Mouse (Mus musculus) heart, embryonic 13.5 days (tissue): ENCODE results near the gene Taf12. TPM values are rescaled to one million over a fixed set of nuclear protein-coding genes. Genes with fewer than 3 reads are reported as not detected.
A peak's percentile ranks its signal among the peaks of the same experiment; 100 is the strongest.
"Not testable (repeated sequence)": the region's sequence is repeated elsewhere in the genome, so short reads cannot be mapped to it uniquely, and the experiment has no call there.

ENCODE experiments used
- ATAC-seq: fragments of 200-750 bp; cut with Nextera tagmentation; 2 replicates; pipeline ENCODE4 v1.8.0; 2017; ENCODE audit warnings: moderate TSS enrichment; ENCODE audit not compliant: insufficient number of reproducible peaks, low FRiP score, low TSS enrichment; ENCODE audit errors: extremely low read depth
- H3K27ac ChIP-seq: fragments of 300-500 bp; sonication (generic); replicated peaks from 2 replicates; pipeline ENCODE4 v1.5.1; 2015; ENCODE audit warnings: moderate library complexity, mild to moderate bottlenecking, inconsistent platforms
- H3K27me3 ChIP-seq: fragments of 300-500 bp; sonication (generic); replicated peaks from 2 replicates; pipeline ENCODE4 v1.6.1; 2015; ENCODE audit warnings: mild to moderate bottlenecking, inconsistent platforms
- H3K36me3 ChIP-seq: fragments of 300-500 bp; sonication (generic); 2 replicates; pipeline ENCODE4 v1.6.1; 2015; ENCODE audit warnings: mild to moderate bottlenecking, inconsistent platforms
- H3K4me1 ChIP-seq: fragments of 300-500 bp; sonication (generic); 2 replicates; pipeline ENCODE4 v1.6.1; 2015; ENCODE audit warnings: inconsistent platforms
- H3K4me2 ChIP-seq: fragments of 300-500 bp; sonication (generic); 2 replicates; pipeline ENCODE4 v1.6.1; 2015; ENCODE audit warnings: inconsistent platforms, mild to moderate bottlenecking, moderate library complexity
- H3K4me3 ChIP-seq: fragments of 300-500 bp; sonication (generic); 2 replicates; pipeline ENCODE4 v1.5.1; 2015; ENCODE audit warnings: moderate library complexity, mild to moderate bottlenecking, inconsistent platforms
- H3K9ac ChIP-seq: fragments of 300-500 bp; sonication (generic); 2 replicates; pipeline ENCODE4 v1.6.1; 2015; ENCODE audit warnings: inconsistent platforms, mild to moderate bottlenecking, moderate library complexity
- H3K9me3 ChIP-seq: fragments of 300-500 bp; sonication (generic); 2 replicates; pipeline ENCODE4 v1.6.1; 2016; ENCODE audit warnings: inconsistent platforms
- WGBS: fragments of 180-500 bp; shearing (Covaris S2); methylation state at CpG from one replicate; pipeline ENCODE4 v1.1.7; 2015; ENCODE audit warnings: mixed read lengths; 5-methylcytosine and 5-hydroxymethylcytosine counted together
- polyA plus RNA-seq: library from polyadenylated mRNA; unstranded; fragments of >200 nt; fragmentation: Nextera tagmentation; extraction: Ambion mirVana; gene quantifications from 2 replicates; pipeline ENCODE4 v1.2.1, GENCODE M21; 2015

Gene Taf12
- polyA plus RNA-seq, 1 experiment from 2014 or later, result 26.6 TPM

GRCm38 (mm10) chr4:132302939-132303479, 28.8 kb downstream of the Taf12 start, which contains the start of gene Rab42:
Gene Rab42 (minus strand): TSS chr4:132303385.
- Histone ChIP-seq H3K9me3 (no peaks in the 10 kb centered on the region), H3K4me1 (peaks cover 19% of the 10 kb centered on the region), H3K4me3 (peak within 1 kb of the TSS; percentile 62), H3K27ac (0 out of 2 replicates have a peak within 1 kb of the TSS, but pooled peaks have one; percentile 39), H3K36me3 (no peaks in the 10 kb centered on the region), H3K9ac (peak within 1 kb of the TSS; percentile 80), H3K4me2 (peak within 1 kb of the TSS; percentile 77), H3K27me3 (no peaks in the 10 kb centered on the region)
- peak; percentile 49; the same call in 1 of the 2 replicates for ATAC-seq
- WGBS, result 1% methylated on average over 31 of the region's 31 CpGs

- peak overlapping the region; percentile 77 for H3K4me2 ChIP-seq
- H3K9ac ChIP-seq, result peak overlapping the region; percentile 80
- peak overlapping the region; percentile 62 for H3K4me3 ChIP-seq
- H3K9me3 ChIP-seq, H3K36me3 ChIP-seq, H3K27me3 ChIP-seq, H3K27ac ChIP-seq, ATAC-seq: not testable (repeated sequence)
- 37% methylated on average over 6 of the region's 6 CpGs for WGBS
- H3K4me1 ChIP-seq, result peaks cover 19% of the 10 kb centered on the region
Observed at GRCm38 (mm10) chr4:132303484-132303883, 29.3 kb downstream of the Taf12 start.

GRCm38 (mm10) chr4:132305276-132305675, 31.1 kb downstream of the Taf12 start:
- H3K4me3 ChIP-seq, result no peak overlapping the region
- 76% methylated on average over 8 of the region's 8 CpGs for WGBS
- H3K4me1 ChIP-seq, result peaks cover 30% of the 10 kb centered on the region
- no peak overlapping the region for H3K9ac ChIP-seq
- H3K27me3 ChIP-seq, result no peaks in the 10 kb centered on the region
- no peak overlapping the region for H3K27ac ChIP-seq
- H3K36me3 ChIP-seq, result peaks cover 8% of the 10 kb centered on the region
- no peak overlapping the region for H3K4me2 ChIP-seq
- H3K9me3 ChIP-seq, result no peaks in the 10 kb centered on the region
- no peak for ATAC-seq

GRCm38 (mm10) chr4:132306004-132306403, 31.8 kb downstream of the Taf12 start:
- H3K9me3 ChIP-seq, result no peaks in the 10 kb centered on the region
- no peak overlapping the region for H3K27ac ChIP-seq
- H3K4me1 ChIP-seq, result peaks cover 34% of the 10 kb centered on the region
- peaks cover 15% of the 10 kb centered on the region for H3K36me3 ChIP-seq
- no peak overlapping the region for H3K4me3 ChIP-seq
- no peaks in the 10 kb centered on the region for H3K27me3 ChIP-seq
- H3K9ac ChIP-seq, result no peak overlapping the region
- no peak for ATAC-seq
- 82% methylated on average over 6 of the region's 6 CpGs for WGBS
- H3K4me2 ChIP-seq, result no peak overlapping the region

- H3K9ac ChIP-seq, result peak overlapping the region; percentile 97
- no peaks in the 10 kb centered on the region for H3K27me3 ChIP-seq
- H3K36me3 ChIP-seq, result peaks cover 41% of the 10 kb centered on the region
- peak overlapping the region; percentile 92 for H3K27ac ChIP-seq
- H3K4me2 ChIP-seq, result peak overlapping the region; percentile 96
- peak; percentile 79 for ATAC-seq
- peaks cover 15% of the 10 kb centered on the region for H3K4me1 ChIP-seq
- WGBS, result under 1% methylated on average over 41 of the region's 41 CpGs
- peak overlapping the region; percentile 93 for H3K4me3 ChIP-seq
- no peaks in the 10 kb centered on the region for H3K9me3 ChIP-seq
Observed at GRCm38 (mm10) chr4:132308437-132309139, 34.4 kb downstream of the Taf12 start.

GRCm38 (mm10) chr4:132309140-132309848, 35.1 kb downstream of the Taf12 start:
- H3K27me3 ChIP-seq, result no peaks in the 10 kb centered on the region
- H3K36me3 ChIP-seq, result peaks cover 48% of the 10 kb centered on the region
- no peak for ATAC-seq

GRCm38 (mm10) chr4:132309849-132310472, 35.8 kb downstream of the Taf12 start:
- peak overlapping the region; percentile 92 for H3K27ac ChIP-seq
- H3K4me2 ChIP-seq, result peak overlapping the region; percentile 96
- no peaks in the 10 kb centered on the region for H3K27me3 ChIP-seq
- H3K36me3 ChIP-seq, result peaks cover 51% of the 10 kb centered on the region
- H3K4me3 ChIP-seq, result peak overlapping the region; percentile 93
- H3K9me3 ChIP-seq, result no peaks in the 10 kb centered on the region
- WGBS, result 29% methylated on average over 10 of the region's 10 CpGs
- ATAC-seq, result no peak
- peak overlapping the region; percentile 97 for H3K9ac ChIP-seq
- peaks cover 15% of the 10 kb centered on the region for H3K4me1 ChIP-seq

More at GRCm38 (mm10) chr4:132309140-132309848, 35.1 kb downstream of the Taf12 start:
- H3K9ac ChIP-seq, result peak overlapping the region; percentile 97
- WGBS, result 2% methylated on average over 15 of the region's 15 CpGs
- peaks cover 15% of the 10 kb centered on the region for H3K4me1 ChIP-seq
- no peaks in the 10 kb centered on the region for H3K9me3 ChIP-seq
- peak overlapping the region; percentile 92 for H3K27ac ChIP-seq
- peak overlapping the region; percentile 93 for H3K4me3 ChIP-seq
- peak overlapping the region; percentile 96 for H3K4me2 ChIP-seq

GRCm38 (mm10) chr4:132311209-132311608, 37.0 kb downstream of the Taf12 start:
- ATAC-seq, result no peak
- 38% methylated on average over 1 of the region's 1 CpGs for WGBS
- H3K36me3 ChIP-seq, result peaks cover 60% of the 10 kb centered on the region

GRCm38 (mm10) chr4:132311801-132312200, 37.6 kb downstream of the Taf12 start:
- no peak overlapping the region for H3K4me2 ChIP-seq
- H3K36me3 ChIP-seq, result peaks cover 66% of the 10 kb centered on the region
- WGBS, result 48% methylated on average over 3 of the region's 3 CpGs
- ATAC-seq, result no peak
- no peaks in the 10 kb centered on the region for H3K9me3 ChIP-seq
- no peaks in the 10 kb centered on the region for H3K27me3 ChIP-seq
- H3K9ac ChIP-seq, result no peak overlapping the region
- H3K27ac ChIP-seq, result 0 out of 2 replicates have a peak overlapping the region, but pooled peaks have one; percentile 12
- peaks cover 23% of the 10 kb centered on the region for H3K4me1 ChIP-seq
- no peak overlapping the region for H3K4me3 ChIP-seq

More at GRCm38 (mm10) chr4:132311209-132311608, 37.0 kb downstream of the Taf12 start:
- Histone ChIP-seq H3K4me1 (peaks cover 23% of the 10 kb centered on the region), H3K4me3 (no peak overlapping the region), H3K4me2 (no peak overlapping the region), H3K27ac (no peak overlapping the region), H3K9ac (no peak overlapping the region), H3K9me3 (no peaks in the 10 kb centered on the region), H3K27me3 (no peaks in the 10 kb centered on the region)

- Histone ChIP-seq H3K9me3 (no peaks in the 10 kb centered on the region), H3K27me3 (no peaks in the 10 kb centered on the region), H3K9ac (no peak overlapping the region), H3K4me3 (no peak overlapping the region), H3K4me2 (no peak overlapping the region), H3K4me1 (peaks cover 23% of the 10 kb centered on the region), H3K36me3 (peaks cover 75% of the 10 kb centered on the region), H3K27ac (no peak overlapping the region)
- 85% methylated on average over 5 of the region's 5 CpGs for WGBS
- no peak for ATAC-seq
Observed at GRCm38 (mm10) chr4:132312627-132313026, 38.5 kb downstream of the Taf12 start.

GRCm38 (mm10) chr4:132315711-132316110, 41.5 kb downstream of the Taf12 start:
- ATAC-seq, result no peak
- Histone ChIP-seq H3K4me1 (peaks cover 8% of the 10 kb centered on the region), H3K4me2 (no peak overlapping the region), H3K9ac (no peak overlapping the region), H3K27me3 (no peaks in the 10 kb centered on the region), H3K9me3 (no peaks in the 10 kb centered on the region), H3K36me3 (peaks cover 93% of the 10 kb centered on the region), H3K4me3 (no peak overlapping the region), H3K27ac (0 out of 2 replicates have a peak overlapping the region, but pooled peaks have one; percentile 20)
- 70% methylated on average over 8 of the region's 8 CpGs for WGBS
